Mouse (Mus musculus) kidney, adult 9 months (tissue): ENCODE data around the gene Mto1.
A peak's percentile ranks its signal among the peaks of the same experiment; 100 is the strongest.

ENCODE experiments used
- DNase-seq: peaks from one replicate; pipeline ENCODE4 v3.0.0; 2022

Mto1 gene

GRCm38 (mm10) chr9:78447973-78448873, at the start of gene Mto1, which contains the start of gene Gm17324:
TSS of gene Mto1 (plus strand) at chr9:78448208.
TSS of gene Gm17324 (minus strand) at chr9:78448786.
- DNase-seq: peak; percentile 83

- DNase-seq: no peak
Measured at GRCm38 (mm10) chr9:78400570-78400969, 47.4 kb upstream of the Mto1 start.

GRCm38 (mm10) chr9:78401596-78401995, 46.4 kb upstream of the Mto1 start:
- no peak for DNase-seq

GRCm38 (mm10) chr9:78427362-78427781, 20.6 kb upstream of the Mto1 start:
- DNase-seq: no peak

GRCm38 (mm10) chr9:78428185-78428584, 19.8 kb upstream of the Mto1 start:
- DNase-seq: no peak

- no peak for DNase-seq
Measured at GRCm38 (mm10) chr9:78428870-78429432, 19.1 kb upstream of the Mto1 start.

- no peak for DNase-seq
Measured at GRCm38 (mm10) chr9:78429551-78429950, 18.5 kb upstream of the Mto1 start.

- no peak for DNase-seq
Measured at GRCm38 (mm10) chr9:78430486-78430885, 17.5 kb upstream of the Mto1 start.

GRCm38 (mm10) chr9:78432471-78432870, 15.5 kb upstream of the Mto1 start:
- no peak for DNase-seq

- DNase-seq: peak; percentile 10
Measured at GRCm38 (mm10) chr9:78439426-78439825, 8.6 kb upstream of the Mto1 start.

GRCm38 (mm10) chr9:78442237-78442578, 5.8 kb upstream of the Mto1 start:
- no peak for DNase-seq

GRCm38 (mm10) chr9:78442579-78443392, 5.2 kb upstream of the Mto1 start, which contains the start of gene Cgas:
TSS of gene Cgas (minus strand) at chr9:78443237.
- peak; percentile 60 for DNase-seq

- no peak for DNase-seq
Measured at GRCm38 (mm10) chr9:78447606-78447972, 419 bp upstream of the Mto1 start.

GRCm38 (mm10) chr9:78450404-78450803, 2.4 kb downstream of the Mto1 start:
- no peak for DNase-seq

GRCm38 (mm10) chr9:78451382-78451781, 3.4 kb downstream of the Mto1 start:
- DNase-seq: no peak

GRCm38 (mm10) chr9:78457026-78457425, 9.0 kb downstream of the Mto1 start:
- DNase-seq: no peak

GRCm38 (mm10) chr9:78463337-78463736, 15.3 kb downstream of the Mto1 start:
- no peak for DNase-seq

- DNase-seq: no peak
Measured at GRCm38 (mm10) chr9:78465725-78466124, 17.7 kb downstream of the Mto1 start.

- DNase-seq: no peak
Measured at GRCm38 (mm10) chr9:78473588-78473987, 25.6 kb downstream of the Mto1 start.

- DNase-seq: no peak
Measured at GRCm38 (mm10) chr9:78474270-78474669, 26.3 kb downstream of the Mto1 start.

- no peak for DNase-seq
Measured at GRCm38 (mm10) chr9:78474771-78475382, 26.9 kb downstream of the Mto1 start.

- DNase-seq: no peak
Measured at GRCm38 (mm10) chr9:78475383-78475780, 27.4 kb downstream of the Mto1 start.

- no peak for DNase-seq
Measured at GRCm38 (mm10) chr9:78475873-78476272, 27.9 kb downstream of the Mto1 start.
